Mouse (Mus musculus): Measurements from ENCODE around the gene Trabd2b. TPM values are rescaled to one million over a fixed set of nuclear protein-coding genes. Genes with fewer than 3 reads are reported as not detected.

Gene Trabd2b
- polyA plus RNA-seq, 1 experiment from 2014 or later, result 1.8 TPM

DNA sequence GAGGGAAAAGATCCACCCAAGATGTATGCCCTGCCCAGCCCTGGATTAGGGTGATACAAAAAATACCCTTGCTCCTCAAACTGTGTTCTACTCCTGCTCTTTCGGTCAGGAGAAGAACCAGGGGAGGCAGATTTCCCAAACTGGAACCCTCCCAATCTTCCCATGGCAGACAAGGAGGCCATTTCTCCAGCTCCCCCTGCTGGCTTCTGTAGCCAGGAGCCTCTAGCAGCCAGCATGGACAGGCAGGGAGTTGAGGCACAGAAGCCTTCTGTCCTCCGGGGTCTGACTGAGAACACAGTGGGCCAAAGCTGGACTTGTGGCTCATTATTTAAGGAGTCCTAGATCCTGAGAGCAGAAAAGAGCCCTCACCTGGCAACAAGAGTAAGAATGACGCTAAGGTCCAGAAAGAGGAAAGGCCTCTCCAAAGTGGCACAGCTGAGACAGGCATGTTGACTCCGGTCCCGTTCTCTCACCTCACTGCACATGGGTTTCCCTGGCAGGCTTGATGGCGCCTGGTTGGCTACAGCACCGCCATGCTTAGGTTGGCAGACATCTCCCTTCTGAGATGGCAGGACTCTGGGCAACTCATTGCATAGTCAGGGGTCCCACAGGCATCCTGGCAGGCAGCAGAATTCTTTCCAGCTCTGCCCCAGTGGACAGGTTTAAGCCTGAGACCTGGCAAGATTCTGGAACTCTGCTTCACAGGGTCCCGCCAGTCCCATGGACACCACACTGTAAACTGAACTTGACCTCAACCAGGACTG is 204.8 kb downstream of the Trabd2b start:
- WGBS, result 87% methylated on average over 8 of the region's 8 CpGs
- peak; percentile 20 for DNase-seq (ENCODE audit: low spot score)
- Histone ChIP-seq H3K4me3 (no peak overlapping the region), H3K9me3 (replicated peaks) (no peaks in the 10 kb centered on the region), H3K4me1 (no peaks in the 10 kb centered on the region; the same call in 1 of the 2 replicates), H3K36me3 (no peaks in the 10 kb centered on the region), H3K27ac (replicated peaks) (no peak overlapping the region), H3K27me3 (ENCODE audit: low read depth, poor library complexity, severe bottlenecking) (no peaks in the 10 kb centered on the region)

DNA sequence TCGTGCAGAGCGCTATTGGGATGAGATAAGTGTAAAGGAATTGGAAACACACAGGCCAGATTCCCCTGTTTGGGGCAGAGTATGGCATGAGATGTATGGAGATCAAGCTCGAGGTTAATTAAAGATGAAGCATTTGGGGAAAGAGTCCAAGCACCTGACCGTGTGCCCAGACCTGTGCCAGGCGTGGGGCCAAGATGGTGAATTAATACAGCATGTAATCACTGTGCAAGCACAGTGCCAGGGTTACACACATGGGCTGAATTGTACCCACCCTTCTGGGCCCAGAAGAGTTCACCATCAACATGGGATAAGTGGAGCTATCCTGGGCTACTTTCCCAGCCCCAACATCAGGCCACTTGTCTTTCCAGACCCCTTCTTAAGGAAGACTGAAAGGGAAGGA is 205.5 kb downstream of the Trabd2b start:
- H3K9me3 ChIP-seq (replicated peaks), result no peaks in the 10 kb centered on the region
- no peaks in the 10 kb centered on the region for H3K36me3 ChIP-seq
- H3K4me1 ChIP-seq, result no peaks in the 10 kb centered on the region; the same call in 1 of the 2 replicates
- H3K4me3 ChIP-seq, result no peak overlapping the region
- no peak for DNase-seq (ENCODE audit: low spot score)
- H3K27ac ChIP-seq (replicated peaks), result no peak overlapping the region
- WGBS, result 94% methylated on average over 5 of the region's 5 CpGs
- no peaks in the 10 kb centered on the region for H3K27me3 ChIP-seq (ENCODE audit: low read depth, poor library complexity, severe bottlenecking)

DNA sequence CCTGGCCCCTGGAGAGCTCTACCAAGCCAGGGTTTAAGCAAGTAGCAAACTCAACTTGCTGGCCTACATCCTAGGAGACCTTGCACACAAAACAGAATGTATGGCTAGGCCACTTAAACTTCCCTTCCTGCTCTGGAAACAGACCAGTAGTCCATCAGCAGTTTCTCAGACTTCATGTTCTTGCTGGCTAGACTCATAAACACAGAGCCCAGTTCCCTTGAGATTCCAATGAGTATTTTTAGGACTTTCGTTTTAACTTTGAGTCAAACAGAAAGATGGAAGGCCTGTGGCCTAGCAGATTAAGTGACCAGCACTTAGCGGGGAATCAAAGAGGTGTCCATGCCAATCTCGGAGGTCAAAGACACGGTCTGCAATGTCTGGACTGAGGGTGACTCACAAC is 206.3 kb downstream of the Trabd2b start:
- H3K27ac ChIP-seq (replicated peaks), result no peak overlapping the region
- H3K27me3 ChIP-seq (ENCODE audit: low read depth, poor library complexity, severe bottlenecking), result no peaks in the 10 kb centered on the region
- no peak overlapping the region for H3K4me3 ChIP-seq
- no peaks in the 10 kb centered on the region for H3K9me3 ChIP-seq (replicated peaks)
- no peaks in the 10 kb centered on the region; the same call in 1 of the 2 replicates for H3K4me1 ChIP-seq
- no peak for DNase-seq (ENCODE audit: low spot score)
- WGBS, result 92% methylated on average over 4 of the region's 4 CpGs
- H3K36me3 ChIP-seq, result no peaks in the 10 kb centered on the region

DNA sequence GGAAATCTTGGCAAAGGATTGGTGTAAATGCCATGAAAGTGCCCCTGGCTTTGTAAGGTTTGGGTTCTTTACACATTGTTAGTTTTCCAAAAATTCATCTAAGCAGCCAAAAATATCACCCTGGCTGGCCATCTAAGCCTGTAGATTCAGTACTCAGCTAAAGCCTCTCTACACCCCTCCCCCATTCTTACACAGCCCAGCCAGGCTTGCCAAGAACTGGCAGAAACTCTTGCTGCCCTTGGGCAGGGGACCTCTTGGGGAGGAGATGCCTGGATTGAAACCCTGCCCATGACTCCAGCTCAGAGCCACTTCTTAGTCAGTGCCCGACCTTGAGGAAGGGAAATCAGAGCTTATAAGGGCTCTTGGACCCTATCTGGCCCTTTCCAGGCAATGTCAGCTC is 207.6 kb downstream of the Trabd2b start:
- H3K36me3 ChIP-seq, result no peaks in the 10 kb centered on the region
- no peaks in the 10 kb centered on the region for H3K9me3 ChIP-seq (replicated peaks)
- H3K4me3 ChIP-seq, result no peak overlapping the region
- WGBS, result 88% methylated on average over 1 of the region's 1 CpGs
- H3K27me3 ChIP-seq (ENCODE audit: low read depth, poor library complexity, severe bottlenecking), result no peaks in the 10 kb centered on the region
- DNase-seq (ENCODE audit: low spot score), result no peak
- no peak overlapping the region for H3K27ac ChIP-seq (replicated peaks)
- H3K4me1 ChIP-seq, result no peaks in the 10 kb centered on the region; the same call in 1 of the 2 replicates

DNA sequence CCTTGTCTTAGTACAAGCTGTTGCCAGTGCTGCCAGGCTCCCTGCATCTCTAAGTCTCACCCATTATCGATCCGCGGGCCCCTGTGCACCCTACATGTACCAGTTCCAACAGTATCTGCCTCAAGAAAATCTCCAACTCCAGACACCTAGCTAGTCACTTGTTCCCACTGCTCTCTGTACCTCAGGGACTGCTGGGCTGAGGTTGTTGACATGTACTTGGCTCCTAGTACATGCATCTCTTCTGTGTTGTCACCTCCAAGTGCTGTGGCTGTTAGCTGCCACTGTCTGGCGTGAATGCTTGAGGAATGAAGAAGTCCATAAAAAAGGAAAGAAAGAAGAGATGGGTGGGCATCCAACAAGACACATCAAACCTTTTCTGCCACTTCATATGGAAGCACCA is 209.2 kb downstream of the Trabd2b start:
- H3K27ac ChIP-seq (replicated peaks), result no peak overlapping the region
- H3K27me3 ChIP-seq (ENCODE audit: low read depth, poor library complexity, severe bottlenecking), result no peaks in the 10 kb centered on the region
- no peaks in the 10 kb centered on the region for H3K9me3 ChIP-seq (replicated peaks)
- no peak for DNase-seq (ENCODE audit: low spot score)
- no peaks in the 10 kb centered on the region for H3K36me3 ChIP-seq
- H3K4me1 ChIP-seq, result no peaks in the 10 kb centered on the region
- no peak overlapping the region for H3K4me3 ChIP-seq
- whole genome bisulfite sequencing, result 93% methylated on average over 4 of the region's 4 CpGs

DNA sequence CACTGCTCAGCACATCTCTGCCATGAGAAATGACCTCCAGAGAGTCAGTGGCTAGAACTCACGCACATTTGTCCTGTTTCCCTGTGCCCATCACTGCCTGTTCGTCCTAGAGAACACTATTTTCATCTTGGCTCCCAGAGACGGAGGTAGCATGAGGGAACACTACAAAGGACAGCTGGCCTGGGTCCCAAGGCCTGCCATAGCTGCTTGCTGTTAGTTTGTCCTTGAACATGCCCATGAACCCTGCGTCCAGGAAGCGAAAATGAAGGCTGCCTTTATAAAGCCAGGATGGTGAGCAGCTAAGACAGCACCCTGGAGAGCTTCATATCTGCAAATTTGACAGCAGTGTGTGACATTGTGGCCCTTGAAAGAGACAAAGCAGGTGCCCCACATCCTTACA is 216.4 kb downstream of the Trabd2b start:
- H3K36me3 ChIP-seq, result no peaks in the 10 kb centered on the region
- 75% methylated on average over 5 of the region's 5 CpGs for WGBS
- H3K9me3 ChIP-seq (replicated peaks), result no peaks in the 10 kb centered on the region
- no peaks in the 10 kb centered on the region for H3K27me3 ChIP-seq (ENCODE audit: low read depth, poor library complexity, severe bottlenecking)
- H3K4me1 ChIP-seq, result peaks cover 25% of the 10 kb centered on the region
- no peak overlapping the region for H3K4me3 ChIP-seq
- no peak for DNase-seq (ENCODE audit: low spot score)
- H3K27ac ChIP-seq (replicated peaks), result no peak overlapping the region

DNA sequence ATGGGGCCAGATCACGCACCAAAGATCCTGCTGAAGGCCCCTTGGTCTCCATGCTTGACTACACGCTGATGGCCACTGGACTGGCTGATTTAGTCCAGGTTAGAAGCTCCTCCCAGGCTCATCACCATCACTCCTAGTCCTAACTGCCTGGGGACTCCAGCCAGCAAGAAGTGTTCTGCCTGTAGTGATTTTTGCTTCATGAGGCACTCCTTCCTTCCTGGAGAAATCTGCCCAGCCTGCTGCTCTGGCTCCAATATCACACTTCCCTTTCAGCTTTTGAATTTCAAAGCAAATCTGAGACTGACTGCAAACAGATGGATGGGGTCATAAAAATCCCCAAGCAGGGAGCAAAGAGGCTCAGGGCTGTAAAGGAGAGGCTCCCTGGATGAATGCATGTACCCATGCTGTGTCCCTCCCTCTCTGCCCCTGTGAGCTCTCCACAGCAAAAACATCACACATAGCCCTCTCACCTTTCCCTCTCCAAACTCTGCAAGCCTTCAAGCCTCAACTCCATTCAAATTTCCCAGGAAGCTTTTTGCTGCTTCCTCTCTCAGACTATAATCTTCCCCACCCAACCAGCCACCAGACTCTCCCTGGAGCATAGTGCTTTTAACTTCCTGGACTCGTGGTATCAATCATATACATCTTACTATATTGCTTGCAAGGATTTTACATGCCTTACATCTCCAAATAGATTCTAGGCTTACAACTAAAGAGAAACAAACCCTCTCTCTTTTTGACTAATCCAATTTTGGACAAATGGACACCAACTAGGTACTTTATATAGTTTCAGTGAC is 217.8 kb downstream of the Trabd2b start:
- no peak for DNase-seq (ENCODE audit: low spot score)
- WGBS, result 47% methylated on average over 3 of the region's 3 CpGs
- no peaks in the 10 kb centered on the region for H3K9me3 ChIP-seq (replicated peaks)
- no peaks in the 10 kb centered on the region for H3K27me3 ChIP-seq (ENCODE audit: low read depth, poor library complexity, severe bottlenecking)
- H3K36me3 ChIP-seq, result no peaks in the 10 kb centered on the region
- peaks cover 25% of the 10 kb centered on the region for H3K4me1 ChIP-seq
- H3K4me3 ChIP-seq, result no peak overlapping the region
- H3K27ac ChIP-seq (replicated peaks), result peak overlapping the region; percentile 13; the same call in 1 of the 2 replicates

DNA sequence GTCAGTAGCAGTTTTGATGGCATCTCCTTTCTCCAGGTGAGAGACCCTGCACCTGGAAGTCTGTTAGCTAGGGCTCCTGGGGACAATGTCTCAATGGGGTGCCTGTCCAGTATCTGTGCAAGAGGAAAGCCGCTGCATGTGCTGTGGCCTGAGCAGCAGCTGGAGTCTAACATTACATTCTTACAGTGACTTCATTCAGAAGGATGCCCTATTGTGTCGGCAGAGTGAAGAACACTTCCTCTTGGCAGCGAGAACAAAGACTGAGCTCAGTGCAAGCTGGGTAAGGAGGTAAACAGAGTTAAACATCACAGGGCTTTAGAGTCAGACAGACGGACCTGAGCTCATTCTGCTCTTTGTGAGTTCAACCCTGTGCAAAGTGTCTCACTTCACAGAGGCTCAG is 218.8 kb downstream of the Trabd2b start:
- no peak for DNase-seq (ENCODE audit: low spot score)
- Histone ChIP-seq H3K36me3 (no peaks in the 10 kb centered on the region), H3K4me1 (peaks cover 25% of the 10 kb centered on the region), H3K9me3 (replicated peaks) (no peaks in the 10 kb centered on the region), H3K27me3 (ENCODE audit: low read depth, poor library complexity, severe bottlenecking) (no peaks in the 10 kb centered on the region), H3K4me3 (no peak overlapping the region), H3K27ac (replicated peaks) (peak overlapping the region; percentile 24; the same call in 1 of the 2 replicates)
- 20% methylated on average over 4 of the region's 4 CpGs for WGBS

DNA sequence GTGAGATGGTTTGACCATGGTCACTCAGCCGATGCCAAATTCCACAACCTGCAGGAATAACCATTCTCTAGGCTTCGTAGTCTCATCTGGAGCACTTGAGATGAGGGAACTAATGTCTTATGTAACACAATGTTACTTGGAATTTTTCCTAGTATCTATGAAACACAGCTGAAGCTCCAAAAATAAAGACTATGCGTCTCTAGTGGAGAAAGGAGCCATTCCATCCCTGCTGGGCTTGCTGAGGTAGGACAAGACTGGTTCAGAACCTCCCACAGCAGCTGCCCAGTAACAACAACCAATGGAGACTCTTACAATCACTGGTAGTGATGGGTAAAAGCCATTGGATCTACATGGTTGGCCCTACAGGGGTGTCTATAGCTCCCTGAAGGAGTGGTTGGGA is 219.4 kb downstream of the Trabd2b start:
- WGBS, result 91% methylated on average over 3 of the region's 3 CpGs
- 0 out of 2 replicates have a peak overlapping the region, but pooled peaks have one; percentile 24 for H3K27ac ChIP-seq (replicated peaks)

DNA sequence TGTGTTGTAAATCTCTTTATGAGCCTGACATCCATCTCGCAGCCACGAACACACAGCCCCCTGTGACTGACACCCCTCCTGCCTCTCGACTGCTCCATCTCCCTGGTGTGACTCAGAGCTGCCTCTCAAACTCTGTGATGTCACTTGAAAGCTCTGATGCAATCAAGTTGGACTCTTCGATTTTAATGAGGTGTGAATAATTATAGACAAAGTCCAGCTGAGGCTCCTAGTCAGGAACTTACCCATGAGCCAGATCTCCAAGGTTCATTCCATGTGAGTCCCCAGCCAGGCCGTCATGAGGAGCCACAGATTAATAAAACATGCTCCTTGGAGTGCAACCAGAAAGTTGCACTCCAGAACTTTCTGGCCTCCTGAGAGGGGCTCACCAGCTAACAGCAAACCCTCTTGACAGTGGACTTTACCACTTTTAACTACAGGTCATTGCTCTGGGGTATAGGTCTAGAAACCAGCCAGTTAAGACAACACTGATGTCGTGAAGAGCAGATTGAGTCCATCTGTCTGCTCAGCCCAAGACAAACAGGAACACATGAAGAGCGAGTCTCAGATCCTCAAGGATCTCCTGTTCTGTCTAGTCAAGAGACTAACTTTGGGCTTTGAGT is 221.3 kb downstream of the Trabd2b start:
- WGBS, result 83% methylated on average over 7 of the region's 7 CpGs

More for the DNA sequence above, 219.4 kb downstream of the Trabd2b start:
- H3K36me3 ChIP-seq, result no peaks in the 10 kb centered on the region
- DNase-seq (ENCODE audit: low spot score), result no peak
- H3K9me3 ChIP-seq (replicated peaks), result no peaks in the 10 kb centered on the region
- no peak overlapping the region for H3K4me3 ChIP-seq
- no peaks in the 10 kb centered on the region for H3K27me3 ChIP-seq (ENCODE audit: low read depth, poor library complexity, severe bottlenecking)
- H3K4me1 ChIP-seq, result peaks cover 25% of the 10 kb centered on the region

DNA sequence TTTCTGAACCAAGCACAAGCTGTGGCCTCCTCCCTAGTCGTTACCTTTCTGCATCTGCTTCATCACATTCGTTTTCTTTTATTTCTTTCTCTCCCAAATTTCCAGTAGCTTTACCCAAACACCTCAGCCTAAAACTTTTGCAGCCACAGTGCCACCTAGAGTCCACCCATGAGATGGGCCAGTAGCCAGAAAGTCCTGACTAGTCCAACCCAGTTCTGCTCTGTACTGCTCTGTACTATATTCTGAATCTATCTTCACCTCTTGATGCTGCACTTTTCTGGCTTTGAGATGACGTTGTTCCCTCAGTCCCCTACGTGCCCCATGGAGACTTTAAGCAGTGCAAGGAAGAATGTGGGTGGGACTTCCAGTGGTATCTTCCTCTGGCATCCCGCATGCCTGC is 229.4 kb downstream of the Trabd2b start:
- 23% methylated on average over 5 of the region's 5 CpGs for WGBS
- peak; percentile 42 for DNase-seq (ENCODE audit: low spot score)
- 0 out of 2 replicates have a peak, but pooled peaks cover 6% of the 10 kb centered on the region for H3K27me3 ChIP-seq (ENCODE audit: low read depth, poor library complexity, severe bottlenecking)
- H3K36me3 ChIP-seq, result no peaks in the 10 kb centered on the region
- no peak overlapping the region for H3K27ac ChIP-seq (replicated peaks)
- no peaks in the 10 kb centered on the region for H3K4me1 ChIP-seq
- no peak overlapping the region for H3K4me3 ChIP-seq
- H3K9me3 ChIP-seq (replicated peaks), result no peaks in the 10 kb centered on the region

More for the DNA sequence above, 221.3 kb downstream of the Trabd2b start:
- Histone ChIP-seq H3K36me3 (no peaks in the 10 kb centered on the region), H3K4me3 (no peak overlapping the region), H3K27me3 (ENCODE audit: low read depth, poor library complexity, severe bottlenecking) (0 out of 2 replicates have a peak, but pooled peaks cover under 1% of the 10 kb centered on the region), H3K4me1 (peaks cover 25% of the 10 kb centered on the region), H3K9me3 (replicated peaks) (no peaks in the 10 kb centered on the region), H3K27ac (replicated peaks) (no peak overlapping the region)
- DNase-seq (ENCODE audit: low spot score), result no peak

DNA sequence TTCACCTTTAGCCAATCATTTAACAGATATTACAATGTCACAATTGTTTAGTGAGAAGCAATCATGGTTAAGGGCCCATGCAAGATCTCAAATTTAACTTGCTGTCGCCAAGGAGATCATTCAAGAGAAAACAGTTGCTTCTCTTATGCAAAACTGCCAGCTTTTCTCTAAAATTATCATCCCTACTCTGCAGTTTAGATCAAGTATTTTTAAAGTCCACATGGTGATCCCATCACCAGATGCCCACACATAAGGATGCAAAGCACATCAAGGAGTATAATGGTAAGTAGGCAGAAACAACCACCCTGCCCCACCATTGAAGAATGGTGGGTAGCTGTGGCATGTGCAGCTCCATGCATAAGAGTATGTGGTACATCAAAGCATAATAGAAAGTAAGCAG is 229.8 kb downstream of the Trabd2b start:
- no peak for DNase-seq (ENCODE audit: low spot score)
- Histone ChIP-seq H3K36me3 (no peaks in the 10 kb centered on the region), H3K4me1 (no peaks in the 10 kb centered on the region), H3K27ac (replicated peaks) (no peak overlapping the region), H3K9me3 (replicated peaks) (no peaks in the 10 kb centered on the region), H3K27me3 (ENCODE audit: low read depth, poor library complexity, severe bottlenecking) (0 out of 2 replicates have a peak, but pooled peaks cover 6% of the 10 kb centered on the region), H3K4me3 (no peak overlapping the region)
- WGBS, result 90% methylated on average over 1 of the region's 1 CpGs

Measured in midbrain, embryonic 10.5 days (tissue).